Mouse (Mus musculus): ENCODE data around the gene Mettl2.
A peak's percentile ranks its signal among the peaks of the same experiment; 100 is the strongest.

The Mettl2 gene

GRCm38 (mm10) chr11:105153068-105153833, 27.0 kb downstream of the Mettl2 start:
- peak; percentile 58 for DNase-seq (ENCODE audit: low spot score)

GRCm38 (mm10) chr11:105155915-105156314, 29.7 kb downstream of the Mettl2 start:
- no peak for DNase-seq (ENCODE audit: low spot score)

DNA sequence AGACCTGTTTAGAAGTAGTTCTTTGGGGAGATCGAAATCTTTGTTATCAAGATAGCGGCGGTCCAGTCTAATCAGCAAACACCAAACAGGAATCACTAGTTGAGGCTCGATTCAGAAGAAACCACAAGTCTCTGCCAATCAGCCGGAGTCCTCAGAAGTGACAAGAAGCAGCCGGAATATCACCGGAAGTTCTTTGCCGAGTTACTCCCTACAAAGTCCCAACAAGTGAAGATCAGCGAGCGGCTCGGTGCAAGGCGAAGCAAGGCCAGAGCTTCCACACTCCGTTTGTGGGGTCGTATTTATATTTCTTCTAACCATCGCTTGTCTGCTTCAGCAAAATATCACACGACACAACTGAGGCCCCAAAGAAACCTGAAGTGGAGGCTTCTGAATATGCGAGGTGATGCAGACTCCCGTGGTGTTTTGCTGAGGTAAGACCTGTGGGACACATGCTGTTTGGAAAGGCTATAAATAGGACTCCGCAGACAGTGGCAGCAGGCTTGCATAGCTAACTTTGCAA, 30.6 kb downstream of the Mettl2 start:
- no peak for DNase-seq (ENCODE audit: low spot score)

- DNase-seq (ENCODE audit: low spot score), result no peak
Observed at GRCm38 (mm10) chr11:105158047-105158446, 31.8 kb downstream of the Mettl2 start.

DNA sequence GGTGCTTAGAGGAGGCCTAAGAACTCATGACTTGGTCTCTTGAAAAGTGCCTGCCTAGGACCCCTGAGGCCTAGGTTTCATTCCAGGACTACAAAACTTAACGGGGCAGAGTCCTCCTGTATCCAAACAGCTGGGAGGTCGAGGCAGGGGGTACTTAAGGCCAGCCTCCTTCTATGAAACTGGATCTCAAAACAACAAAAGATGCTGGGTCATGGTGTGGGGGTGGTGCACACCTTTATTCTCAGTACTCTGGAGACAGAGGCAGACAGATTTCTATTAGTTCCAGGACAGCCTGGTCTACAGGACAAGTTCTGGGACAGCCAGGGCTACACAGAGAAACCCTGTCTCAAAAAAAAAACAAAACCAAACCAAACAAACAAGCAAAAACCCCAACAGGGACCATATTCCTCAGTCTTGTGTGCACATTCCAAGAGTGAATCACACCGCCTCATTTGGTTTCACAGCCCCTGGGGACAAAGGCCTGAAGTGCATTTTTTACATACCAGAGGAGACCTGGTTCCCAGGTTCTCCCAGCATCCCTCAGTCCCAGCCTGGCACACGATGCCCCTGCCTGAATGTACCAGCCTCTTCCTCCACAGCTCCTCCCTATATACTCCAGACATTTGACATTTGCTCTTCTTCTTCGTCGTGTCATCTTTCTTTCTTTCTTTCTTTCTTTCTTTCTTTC, 33.6 kb downstream of the Mettl2 start:
- DNase-seq (ENCODE audit: low spot score), result no peak

GRCm38 (mm10) chr11:105161411-105161810, 35.2 kb downstream of the Mettl2 start:
- DNase-seq (ENCODE audit: low spot score), result no peak

- DNase-seq (ENCODE audit: low spot score), result no peak
Observed at GRCm38 (mm10) chr11:105164516-105165510, 38.6 kb downstream of the Mettl2 start.

- no peak for DNase-seq (ENCODE audit: low spot score)
Observed at GRCm38 (mm10) chr11:105166780-105167179, 40.6 kb downstream of the Mettl2 start.

DNA sequence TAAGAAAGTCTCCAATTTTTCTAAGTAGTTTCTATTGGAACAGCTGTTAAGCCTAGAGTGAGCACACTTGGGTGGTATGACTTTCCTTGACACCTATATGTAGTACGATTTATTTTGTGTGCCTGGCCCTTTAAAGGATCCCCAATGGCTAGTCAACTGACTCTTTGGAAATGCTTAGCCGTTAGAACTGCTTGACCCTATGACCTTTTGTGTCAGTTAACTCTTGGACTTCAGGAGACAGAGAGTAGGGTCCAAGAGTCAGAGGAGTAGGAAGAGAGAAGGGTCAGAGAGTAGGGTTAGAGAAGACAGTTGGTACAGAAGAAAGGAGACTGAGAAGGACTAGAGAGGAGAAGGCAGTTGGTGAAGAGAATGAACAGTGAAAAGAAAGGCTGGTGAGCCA, 52.3 kb downstream of the Mettl2 start, which contains the start of gene Tlk2:
Gene Tlk2, plus strand, starts transcription at position 292 of the 400 bp plus-strand sequence.
- no peak for DNase-seq (ENCODE audit: low spot score)

GRCm38 (mm10) chr11:105179523-105179922, 53.3 kb downstream of the Mettl2 start:
- no peak for DNase-seq (ENCODE audit: low spot score)

- peak; percentile 45 for DNase-seq (ENCODE audit: low spot score)
Observed at GRCm38 (mm10) chr11:105180471-105181091, 54.4 kb downstream of the Mettl2 start.

DNA sequence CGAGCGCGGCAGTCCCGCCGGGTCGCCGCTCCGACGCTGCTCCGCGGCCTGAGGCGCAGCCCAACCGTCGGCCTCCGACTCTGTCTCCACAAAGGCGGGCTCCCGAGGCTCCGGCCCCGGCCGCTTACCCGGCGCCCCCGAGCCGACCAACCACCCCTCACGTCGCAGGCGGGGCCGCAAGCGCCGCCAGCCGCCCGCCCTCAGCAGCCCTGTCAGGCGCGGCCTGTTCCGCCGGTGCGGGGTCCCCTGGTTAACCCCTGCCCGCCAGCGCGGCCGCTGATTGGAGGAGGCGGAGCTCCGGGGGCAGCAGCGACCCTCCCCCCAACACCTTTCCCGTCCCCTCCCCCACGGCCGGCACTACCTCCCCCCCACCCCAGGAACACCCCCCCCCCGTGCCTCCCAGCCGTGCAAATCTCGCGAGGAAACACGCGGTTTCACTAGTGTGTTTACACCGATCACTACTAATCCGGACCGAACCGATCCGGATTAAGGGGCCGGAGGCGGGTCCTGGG, 55.0 kb downstream of the Mettl2 start:
- peak; percentile 95 for DNase-seq (ENCODE audit: low spot score)

DNA sequence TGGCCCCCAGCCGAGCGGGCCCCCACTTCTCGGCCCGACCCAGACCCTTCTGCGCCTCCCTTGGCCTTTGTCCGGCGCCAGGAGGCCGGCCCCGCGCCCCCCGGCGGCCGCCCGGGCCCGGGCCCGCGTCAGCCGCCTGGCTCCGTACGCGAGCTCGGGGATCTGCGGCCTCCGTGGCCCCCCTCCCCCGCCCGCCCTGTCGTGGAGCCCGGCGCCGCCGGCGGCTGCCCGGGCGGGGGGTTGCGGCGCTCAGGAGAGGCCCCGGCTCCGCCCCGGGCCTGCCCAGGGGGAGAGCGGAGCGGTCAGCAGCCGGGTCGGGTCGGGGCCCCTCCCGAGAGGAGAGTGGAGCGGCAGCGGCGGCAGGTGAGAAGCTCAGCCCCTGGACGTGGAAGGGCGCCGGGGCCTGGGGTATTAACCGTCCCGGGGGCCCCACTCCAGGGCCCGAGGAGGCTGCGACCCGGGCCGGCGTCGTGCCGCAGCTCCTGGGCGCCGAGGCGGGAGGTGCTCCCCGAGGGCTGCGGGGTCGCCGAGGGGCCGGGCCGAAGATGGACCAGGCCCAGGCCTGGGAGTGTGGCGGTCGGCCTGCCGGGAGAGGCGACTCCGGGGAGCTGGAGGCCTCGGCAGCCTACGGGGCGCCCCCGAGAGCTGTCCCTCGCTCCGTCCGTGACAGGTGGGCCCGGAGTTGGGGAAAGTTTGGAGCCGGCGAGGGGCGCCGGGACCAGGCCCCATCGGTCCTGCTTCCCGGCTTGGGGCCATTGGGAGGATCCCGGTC, 55.6 kb downstream of the Mettl2 start:
- peak; percentile 63 for DNase-seq (ENCODE audit: low spot score)

GRCm38 (mm10) chr11:105182461-105182855, 56.2 kb downstream of the Mettl2 start:
- no peak for DNase-seq (ENCODE audit: low spot score)

- DNase-seq (ENCODE audit: low spot score), result no peak
Observed at GRCm38 (mm10) chr11:105184678-105185077, 58.5 kb downstream of the Mettl2 start.
